Mouse (Mus musculus): ENCODE results near the gene Sult1b1.
"Not testable (repeated sequence)": the region's sequence is repeated elsewhere in the genome, so short reads cannot be mapped to it uniquely, and the experiment has no call there.

Gene Sult1b1

DNA sequence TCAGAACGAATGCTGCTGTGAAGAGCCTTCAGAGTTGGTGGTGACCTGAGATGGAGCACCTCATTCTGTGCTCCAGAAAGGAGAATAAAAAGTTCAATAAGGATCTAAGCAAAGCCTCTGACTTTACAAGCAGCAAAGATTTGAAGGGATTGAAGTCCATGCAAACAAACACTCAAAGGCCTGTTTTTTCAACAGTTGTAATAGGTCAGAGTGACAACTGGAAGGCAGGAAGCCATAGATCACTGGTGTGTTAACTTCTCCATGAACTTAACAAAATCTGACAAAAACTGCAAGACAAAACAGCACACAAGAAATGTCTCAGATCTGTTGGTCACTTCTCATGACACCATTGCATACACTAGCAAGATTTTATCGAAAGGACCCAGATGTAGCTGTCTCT, at the start of gene Sult1b1:
Gene Sult1b1 (minus strand): TSS at position 85 of the 400 bp plus-strand sequence.
- DNase-seq = no peak

DNA sequence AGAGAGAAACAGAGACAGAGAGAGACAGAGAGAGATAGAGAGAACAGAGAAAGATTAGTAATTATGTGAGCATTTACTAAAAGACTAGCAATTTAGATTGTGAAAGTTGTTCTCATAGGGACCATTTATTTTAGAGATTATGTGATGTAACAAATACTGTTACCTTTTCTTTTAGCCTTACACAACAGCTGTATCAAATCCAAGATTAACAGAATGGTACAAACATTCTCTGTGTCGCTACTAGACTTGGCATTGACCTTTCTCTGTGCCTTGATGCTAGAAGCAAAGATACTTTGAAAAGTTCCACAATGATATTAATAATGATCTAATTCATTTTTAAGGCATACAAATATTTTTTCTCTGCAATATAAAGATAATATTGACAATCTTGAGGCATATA, 42.4 kb upstream of the Sult1b1 start:
- no peak for DNase-seq

DNA sequence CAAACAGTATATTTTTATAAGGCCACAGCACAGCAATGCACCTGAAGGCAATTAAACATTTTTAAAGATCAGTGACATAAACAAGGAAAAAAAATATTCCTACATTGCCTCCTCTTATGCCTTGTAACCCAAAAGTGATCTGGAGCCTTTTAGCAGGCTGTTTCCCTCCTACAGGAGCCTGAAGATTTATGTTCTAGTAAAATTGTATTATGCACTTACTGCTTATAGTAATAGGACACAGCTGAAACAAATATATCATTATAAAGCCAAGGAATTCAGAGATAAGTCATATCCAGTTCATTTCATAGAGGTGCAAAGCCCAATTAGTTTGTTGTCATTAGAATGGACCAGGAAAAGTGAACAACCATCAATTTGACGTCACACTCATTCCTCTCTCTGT, 36.2 kb upstream of the Sult1b1 start:
- no peak for DNase-seq

DNA sequence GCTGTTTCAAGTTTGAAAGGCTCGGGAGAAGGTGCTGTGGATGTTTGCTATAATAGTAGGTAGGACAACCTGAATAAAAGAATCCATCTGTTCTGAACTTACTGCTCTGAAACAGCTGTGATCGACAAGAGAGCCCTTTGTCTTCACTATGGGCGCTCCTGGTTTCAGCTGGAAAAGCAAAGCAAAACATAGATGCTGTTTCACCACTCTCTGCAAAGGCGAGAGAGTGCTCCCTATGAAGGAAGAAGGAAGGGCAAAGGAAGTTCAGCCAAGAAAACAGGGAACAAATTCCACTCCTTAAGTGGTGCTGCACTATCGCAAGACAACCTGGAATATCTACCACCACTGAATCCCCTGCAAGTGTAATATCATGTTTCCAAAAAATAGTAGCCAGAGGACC, 35.5 kb upstream of the Sult1b1 start:
- no peak for DNase-seq

DNA sequence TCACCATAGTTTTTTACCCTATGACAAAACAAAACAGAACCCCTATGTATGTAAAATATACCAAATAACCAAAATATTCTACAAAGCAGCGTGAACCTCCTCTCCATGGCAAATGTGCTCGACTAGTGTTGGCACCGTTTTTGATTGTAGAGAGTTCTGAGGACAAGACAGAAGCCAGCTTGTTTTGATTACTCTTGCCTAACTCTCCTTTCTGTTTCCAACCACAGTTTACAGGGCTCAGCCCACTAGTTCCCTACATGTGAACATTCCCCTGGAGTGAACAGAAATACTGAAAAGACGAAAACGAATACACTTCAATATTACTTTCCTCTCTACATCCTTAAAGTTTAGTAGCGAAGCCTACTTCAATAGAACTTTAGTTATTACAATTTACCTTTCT, 34.8 kb upstream of the Sult1b1 start:
- no peak for DNase-seq

DNA sequence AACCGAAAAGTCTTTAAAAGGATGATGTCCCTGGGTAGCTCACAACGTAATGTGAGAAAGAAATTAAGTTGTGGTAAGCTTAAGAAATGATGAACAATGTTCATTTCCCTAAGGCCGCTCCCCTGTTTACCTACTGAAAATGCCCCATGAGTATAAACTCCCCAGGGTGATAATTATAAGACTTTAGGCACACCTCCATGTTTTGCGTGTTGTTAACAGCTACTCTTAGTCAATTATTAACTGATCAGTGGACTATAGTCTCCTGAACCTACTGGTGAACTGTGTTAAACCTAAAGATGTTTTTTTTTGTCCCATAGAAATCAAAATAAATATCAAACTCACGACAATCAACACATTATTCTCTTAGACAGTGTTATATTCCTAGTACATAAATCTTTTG, 30.9 kb upstream of the Sult1b1 start, which contains the start of gene Sult1d1:
Gene Sult1d1 (minus strand): TSS at position 183 of the 400 bp plus-strand sequence.
- DNase-seq = no peak

DNA sequence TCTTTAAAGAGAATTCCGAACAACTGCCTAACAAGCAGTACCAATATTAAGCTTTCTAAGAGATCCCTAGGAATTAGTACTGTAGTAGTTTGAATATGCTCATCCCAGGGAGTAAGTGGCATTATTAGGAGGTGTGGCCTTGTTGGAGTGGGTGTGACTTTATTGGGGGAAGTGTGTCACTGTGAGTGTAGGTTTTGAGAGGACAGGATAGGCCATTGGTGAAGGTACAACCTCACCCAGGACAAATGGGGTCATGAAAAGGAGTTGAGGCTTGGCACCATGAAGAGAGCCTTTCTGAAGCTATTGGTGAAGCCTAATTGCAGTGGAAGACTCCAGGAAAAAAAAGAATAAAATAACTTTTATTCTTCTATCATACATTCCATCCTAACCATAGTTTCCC, 29.3 kb upstream of the Sult1b1 start:
- DNase-seq = no peak

DNA sequence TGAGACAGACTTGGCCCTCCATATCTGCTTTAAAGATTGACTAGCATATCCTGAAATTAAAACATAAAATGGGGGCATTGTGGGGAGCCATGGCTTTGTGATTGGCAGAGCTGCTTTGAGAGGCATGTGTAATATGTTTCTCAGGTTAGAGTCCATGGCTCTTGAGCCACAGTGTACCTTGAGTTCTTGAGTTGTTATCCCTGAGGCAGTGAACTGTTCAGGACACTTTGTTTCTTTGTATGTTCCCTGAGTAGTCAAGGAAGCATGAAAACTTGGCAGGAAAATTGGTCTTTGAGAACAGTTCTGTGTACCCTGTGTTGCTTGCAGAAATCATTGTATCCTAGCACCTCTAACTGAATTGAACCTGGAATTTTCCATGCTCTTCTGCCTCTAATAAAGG, 25.0 kb upstream of the Sult1b1 start:
- DNase-seq = no peak

DNA sequence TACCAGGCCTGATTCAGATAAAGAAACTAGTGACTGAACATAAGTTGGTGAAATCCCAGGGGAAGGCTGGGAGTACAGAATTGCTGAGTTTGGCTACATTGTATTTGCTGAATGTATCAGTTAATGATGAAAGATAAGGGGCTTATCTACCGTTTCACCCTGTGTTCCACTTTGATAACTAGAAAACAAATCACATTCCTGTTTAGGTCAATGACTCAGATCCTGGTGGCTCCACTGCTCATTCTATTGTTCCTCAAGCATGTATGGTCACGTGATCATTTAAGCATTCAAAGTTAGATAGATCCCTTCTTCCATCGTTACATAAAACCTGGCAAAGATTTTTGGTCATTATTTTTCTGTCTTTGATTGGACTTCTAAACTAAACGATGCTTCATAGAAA, 24.5 kb upstream of the Sult1b1 start:
- no peak for DNase-seq

DNA sequence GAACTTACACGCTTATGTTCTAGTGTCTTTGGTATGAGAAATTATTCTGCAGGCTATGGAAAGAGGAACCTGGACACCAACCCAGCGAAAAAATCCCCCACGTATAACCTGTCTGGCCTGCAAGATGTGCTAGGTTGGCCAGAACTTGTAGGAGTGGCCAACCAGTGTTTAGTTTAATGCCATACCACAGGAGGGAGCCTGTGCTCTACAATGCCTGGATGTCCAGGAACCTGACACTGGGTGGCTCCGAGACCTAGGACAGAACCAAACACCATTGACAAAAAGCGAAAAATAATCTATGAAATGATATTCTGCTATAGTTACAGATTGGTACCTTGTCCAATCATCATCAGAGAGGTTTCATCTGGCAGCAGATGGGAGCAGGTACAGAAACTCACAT, 22.1 kb upstream of the Sult1b1 start:
- DNase-seq = no peak

DNA sequence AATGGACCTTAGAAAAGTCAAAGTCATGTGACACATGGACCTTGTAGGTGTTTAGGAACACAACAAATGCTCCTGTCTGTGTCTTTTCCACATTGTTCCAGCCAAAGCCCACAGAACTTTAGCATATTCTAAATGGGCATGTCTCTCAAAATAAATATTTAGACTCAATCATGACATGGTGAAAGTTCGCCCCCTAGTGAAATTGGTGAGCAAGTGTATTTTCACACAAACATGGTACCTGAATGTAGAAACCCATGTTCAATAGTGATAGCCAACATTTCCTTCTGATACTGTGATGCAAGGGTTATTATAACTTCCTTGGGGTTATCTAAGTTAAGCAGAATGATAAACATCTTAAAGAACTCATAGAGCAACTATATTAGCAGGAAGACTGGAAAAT, 12.9 kb upstream of the Sult1b1 start:
- DNase-seq = no peak

DNA sequence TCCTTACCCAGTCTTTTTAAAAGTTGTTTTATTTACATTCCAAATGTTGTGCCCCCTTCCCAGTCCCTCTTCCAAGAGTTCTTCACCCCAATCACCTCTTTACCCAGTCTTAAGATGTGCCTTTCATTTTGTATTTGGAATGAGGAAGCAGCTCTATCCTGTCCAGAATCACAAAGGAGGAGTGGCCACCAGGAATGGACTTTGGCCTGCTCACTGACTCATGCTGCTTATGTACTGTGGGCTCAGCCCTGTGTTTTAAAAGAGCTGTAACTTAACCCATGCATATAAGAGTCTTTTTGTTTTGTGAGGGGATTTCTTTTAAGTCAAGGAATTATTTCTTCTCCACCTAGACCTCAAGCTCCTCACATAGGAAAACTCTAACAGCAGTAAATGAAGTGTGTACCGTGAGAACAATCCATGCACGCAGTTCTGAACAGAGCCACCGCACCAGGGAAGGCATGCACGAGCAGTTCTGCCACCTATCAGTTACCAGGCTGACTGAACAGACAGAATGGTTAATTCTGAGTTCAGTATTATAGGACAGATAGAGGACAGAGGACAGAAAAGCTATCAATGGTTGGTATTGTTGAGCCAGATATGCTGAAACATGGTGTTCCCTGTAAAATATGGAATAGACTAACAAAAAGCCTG, 1.9 kb downstream of the Sult1b1 start:
- DNase-seq = no peak

DNA sequence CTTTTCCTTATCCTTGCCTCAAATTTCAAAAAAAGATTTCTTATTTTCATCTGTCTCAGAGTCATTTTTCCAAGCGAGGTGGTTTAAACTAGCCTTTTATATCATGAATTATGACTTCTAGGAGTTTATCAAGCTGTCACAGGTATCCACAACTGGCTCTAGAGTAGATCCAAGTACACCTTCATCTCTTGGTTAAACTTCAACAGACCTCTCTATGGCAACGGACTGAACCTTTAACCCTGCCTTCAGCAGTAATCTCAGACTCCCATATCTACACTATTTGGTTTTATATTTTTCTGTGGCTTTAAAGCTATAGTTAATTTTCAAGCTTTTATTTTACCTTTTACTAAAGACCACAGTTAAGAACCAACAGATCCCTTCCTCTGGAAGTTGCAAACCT, 5.7 kb downstream of the Sult1b1 start:
- DNase-seq = no peak

DNA sequence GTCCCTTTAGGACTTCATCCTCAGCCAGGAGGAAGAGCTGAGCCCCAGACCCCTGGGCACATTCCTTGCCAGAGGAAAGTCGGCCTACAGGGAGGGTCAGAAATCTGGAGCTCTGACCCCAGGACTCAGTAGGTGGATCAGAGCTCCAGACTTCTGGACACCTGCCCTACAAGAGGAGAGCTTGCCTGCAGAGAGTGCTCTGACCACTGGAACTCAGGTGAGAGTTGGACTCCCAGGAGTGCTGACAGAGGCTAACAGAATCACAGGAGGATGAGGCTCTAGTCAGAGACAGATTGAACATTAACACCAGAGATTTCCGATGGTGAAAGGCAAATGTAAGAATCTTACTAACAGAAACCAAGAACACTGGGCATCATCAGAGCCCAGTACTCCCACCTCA, 14.4 kb downstream of the Sult1b1 start:
- not testable (repeated sequence) for DNase-seq

DNA sequence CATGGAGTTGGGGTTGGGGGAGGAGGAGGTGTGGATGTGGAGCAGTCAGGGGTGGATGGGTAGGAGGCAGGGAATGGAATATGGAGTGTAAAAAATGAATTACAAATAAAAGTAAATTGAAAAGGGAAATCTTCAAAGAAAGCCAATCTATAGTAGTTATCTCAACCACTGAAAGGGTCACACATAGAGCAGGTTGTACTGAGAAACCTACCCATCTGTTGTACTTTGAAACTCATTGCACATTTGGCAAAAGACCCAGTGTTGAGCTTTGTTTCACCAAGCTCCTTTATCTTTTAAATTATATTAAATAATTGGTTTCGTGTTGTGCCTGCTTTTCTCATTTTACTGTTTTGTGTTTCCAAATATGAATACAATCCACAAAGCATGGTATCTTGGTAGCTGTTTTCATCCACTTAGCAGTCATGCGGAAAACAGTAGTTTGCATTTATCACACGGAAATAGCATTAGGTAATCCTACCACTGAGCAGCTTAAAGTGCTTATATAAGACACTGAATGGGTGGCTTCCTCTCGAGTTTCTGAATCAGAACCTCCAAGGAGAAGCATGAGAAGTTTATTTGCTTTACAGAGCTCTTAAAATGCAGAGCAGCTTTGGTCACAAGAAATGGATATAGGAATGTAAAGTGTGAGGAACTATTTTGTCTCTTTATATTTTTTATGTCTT, 32.1 kb downstream of the Sult1b1 start:
- peak in 1 of 2 experiments; percentile 1 for DNase-seq

DNA sequence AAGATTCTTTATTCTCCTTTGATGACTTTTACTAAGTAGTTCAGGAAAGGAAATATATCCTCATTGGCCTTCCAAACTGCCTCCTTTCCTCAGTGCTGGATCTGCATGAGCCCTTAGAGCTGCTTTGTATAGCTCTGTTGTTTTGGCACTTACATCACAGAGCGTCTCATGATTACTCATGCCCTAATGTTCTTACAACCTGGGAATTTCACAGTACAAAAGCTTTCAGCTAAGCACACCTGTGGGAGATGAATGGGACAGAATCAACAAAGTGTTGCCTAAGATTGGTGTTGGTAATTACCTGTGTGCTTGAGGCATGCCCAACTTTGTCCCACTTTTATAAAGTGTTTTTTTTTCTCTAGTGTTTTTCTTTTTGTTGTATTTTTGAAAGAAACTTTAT, 35.3 kb downstream of the Sult1b1 start:
- no peak for DNase-seq

DNA sequence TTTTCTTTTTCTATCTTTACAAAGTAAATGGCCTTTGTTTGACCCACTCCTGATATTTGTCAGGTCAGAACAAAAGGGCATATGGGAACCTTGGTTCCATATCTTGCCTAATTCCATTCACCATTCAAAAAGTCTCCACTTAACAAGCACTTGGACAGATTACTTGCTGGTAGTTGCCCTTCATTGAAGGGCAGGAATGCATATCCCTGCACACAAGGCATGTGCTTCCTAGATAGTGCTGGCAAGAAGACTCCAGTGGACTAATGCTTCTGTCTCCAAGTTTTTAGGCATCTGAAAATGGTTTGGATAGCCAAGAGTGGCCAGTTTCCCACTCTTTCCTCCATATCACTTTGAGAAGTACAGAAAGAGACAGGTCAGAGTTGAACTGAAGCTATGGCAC, 38.7 kb downstream of the Sult1b1 start:
- no peak for DNase-seq

DNA sequence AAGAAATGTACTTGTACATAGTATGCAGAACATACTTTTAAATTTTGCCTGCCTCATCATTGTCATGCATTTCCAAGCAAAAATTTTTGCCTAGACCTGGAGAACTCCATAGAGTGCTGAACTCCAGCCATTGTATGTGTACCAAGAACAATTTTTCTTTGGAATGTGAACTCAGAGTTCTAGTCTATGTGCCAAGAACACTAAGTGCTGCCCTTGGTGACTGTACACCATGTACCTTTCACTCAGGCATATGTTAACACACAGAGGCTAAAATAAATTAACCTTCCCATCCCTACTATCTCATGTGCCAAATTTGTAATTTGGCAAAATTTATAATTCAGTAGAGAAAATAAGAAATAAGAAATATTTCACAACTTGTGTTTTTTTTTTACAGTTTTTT, 39.1 kb downstream of the Sult1b1 start:
- no peak for DNase-seq

DNA sequence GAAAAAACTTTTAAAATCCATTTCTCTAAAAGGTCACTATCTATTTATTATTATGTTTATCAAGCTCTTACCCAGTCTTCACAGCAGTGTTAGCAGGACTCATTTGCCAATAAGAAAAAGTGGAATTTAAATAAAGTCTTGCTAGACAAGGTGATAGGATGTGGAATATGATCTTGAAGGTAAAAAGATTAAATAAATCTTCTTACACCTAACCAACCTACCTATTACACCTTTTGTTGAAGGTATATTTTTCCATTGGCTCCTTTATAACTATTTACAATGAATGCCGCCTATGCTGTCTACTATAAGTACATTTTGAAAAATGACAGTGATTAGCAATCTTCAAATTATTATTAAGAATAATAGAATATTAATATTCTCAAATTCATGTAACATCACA, 47.2 kb downstream of the Sult1b1 start, which contains the start of gene Ugt2a1:
Gene Ugt2a1 (minus strand): TSS at position 101 of the 400 bp plus-strand sequence.
- DNase-seq = no peak

DNA sequence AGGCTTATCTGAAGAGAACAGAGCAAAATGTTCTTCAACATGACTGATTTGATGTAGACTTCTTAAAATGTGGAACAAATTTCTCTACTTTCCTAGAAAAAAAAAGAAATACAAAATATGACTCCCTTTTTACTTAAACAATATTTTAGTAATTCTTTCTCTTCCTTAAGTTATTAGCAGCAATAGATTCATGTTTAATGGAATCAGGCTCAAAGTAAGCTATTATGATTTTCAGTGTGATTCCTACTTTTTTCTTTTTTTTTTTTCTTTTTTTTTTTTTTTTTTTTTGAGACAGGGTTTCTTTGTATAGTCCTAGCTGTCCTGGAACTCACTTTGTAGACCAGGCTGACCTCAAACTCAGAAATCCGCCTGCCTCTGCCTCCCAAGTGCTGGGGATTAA, 51.3 kb downstream of the Sult1b1 start, which contains the start of gene Gm43638:
Gene Gm43638 (minus strand): TSS at position 101 of the 400 bp plus-strand sequence.
- not testable (repeated sequence) for DNase-seq

DNA sequence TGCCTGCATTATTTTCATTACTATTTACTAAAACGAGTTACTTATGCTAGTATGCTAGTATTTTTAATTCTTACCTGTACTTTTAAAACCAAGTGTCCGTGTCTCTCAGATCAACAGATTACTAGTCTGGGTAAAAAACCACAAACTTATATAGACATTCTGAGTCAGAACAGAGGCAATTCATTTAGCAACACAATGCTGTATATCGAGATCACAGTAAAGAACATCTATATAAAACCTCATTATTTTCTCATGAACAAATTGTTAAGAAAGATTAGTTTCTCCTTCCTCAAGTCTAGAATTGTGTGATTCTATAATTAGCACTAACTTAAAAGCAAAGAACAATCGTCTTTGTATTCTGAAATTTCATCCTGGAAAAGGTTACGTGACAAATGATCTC, 55.8 kb downstream of the Sult1b1 start, which contains the start of gene Ugt2a2:
Gene Ugt2a2 (minus strand): TSS at position 101 of the 400 bp plus-strand sequence.
- DNase-seq = no peak

Data from cerebellum, postnatal 14 days (tissue).